In genomic region chr1:184846092-184846750, GRCm38 (mm10) we compare ENCODE assay signal across 8 mouse cellular contexts. TPM values are rescaled to one million over a fixed set of nuclear protein-coding genes. Genes with fewer than 3 reads are reported as not detected.
A peak's percentile ranks its signal among the peaks of the same experiment; 100 is the strongest.
DNase-seq lines count a peak whose midpoint lies in the region; ATAC-seq lines count a peak whose summit lies in the region.

Marc2 (minus strand) TSS chr1:184846451.

- H3K79me2 ChIP-seq in macrophage (ENCODE audit: inconsistent target) = peaks cover 41% of the 10 kb centered on the region

- H3K27me3 ChIP-seq in embryonic facial prominence, embryonic 13.5 days = peaks cover 39% of the 10 kb centered on the region
- peaks cover 23% of the 10 kb centered on the region for H3K27me3 ChIP-seq in heart, embryonic 13.5 days (replicated peaks)
- 0 out of 2 replicates have a peak, but pooled peaks cover 3% of the 10 kb centered on the region for H3K27me3 ChIP-seq in kidney, embryonic 16.5 days (ENCODE audit: insufficient read depth, low read length)

- no peak for ATAC-seq in embryonic facial prominence, embryonic 13.5 days (ENCODE audit: insufficient number of reproducible peaks, insufficient read depth, low FRiP score, low TSS enrichment, low read depth)
- ATAC-seq in heart, embryonic 13.5 days (ENCODE audit: extremely low read depth, insufficient number of reproducible peaks, low FRiP score, low TSS enrichment) = no peak
- ATAC-seq in kidney, embryonic 16.5 days (ENCODE audit: low FRiP score, low TSS enrichment) = peak; percentile 1; the same call in 1 of the 2 replicates

- 4% methylated on average over 18 of the region's 18 CpGs for WGBS in embryonic facial prominence, embryonic 13.5 days
- WGBS in heart, embryonic 13.5 days = 5% methylated on average over 18 of the region's 18 CpGs
- WGBS in kidney, embryonic 16.5 days = 1% methylated on average over 18 of the region's 18 CpGs
- WGBS in macrophage (ENCODE audit: missing documents) = 4% methylated on average over 18 of the region's 18 CpGs

- H3K27ac ChIP-seq in embryonic facial prominence, embryonic 13.5 days = peak within 1 kb of the TSS; percentile 90
- H3K27ac ChIP-seq in heart, embryonic 13.5 days (replicated peaks) = peak within 1 kb of the TSS; percentile 88
- peak within 1 kb of the TSS; percentile 90 for H3K27ac ChIP-seq in kidney, embryonic 16.5 days (ENCODE audit: low read length)
- H3K27ac ChIP-seq in macrophage = peak within 1 kb of the TSS; percentile 55

- no peak for DNase-seq in adrenal gland, adult 18-20 months (ENCODE audit: low spot score in 2 of 2)
- no peak for DNase-seq in adrenal gland, adult (ENCODE audit: inconsistent age in 2 of 2, low spot score in 1 of 2)
- DNase-seq in CD4-positive helper T cell, adult 2 months (ENCODE audit: low read depth, low spot score) = peak; percentile 8
- DNase-seq in right cerebral cortex, postnatal 4 days = no peak

- H3K9me3 ChIP-seq in embryonic facial prominence, embryonic 13.5 days = no peaks in the 10 kb centered on the region
- no peaks in the 10 kb centered on the region for H3K9me3 ChIP-seq in heart, embryonic 13.5 days
- no peaks in the 10 kb centered on the region for H3K9me3 ChIP-seq in kidney, embryonic 16.5 days (ENCODE audit: low read length)

- H3K9ac ChIP-seq in embryonic facial prominence, embryonic 13.5 days = peak within 1 kb of the TSS; percentile 93
- H3K9ac ChIP-seq in heart, embryonic 13.5 days = peak within 1 kb of the TSS; percentile 90
- H3K9ac ChIP-seq in kidney, embryonic 16.5 days (replicated peaks; ENCODE audit: low read length) = peak within 1 kb of the TSS; percentile 85

- H3K4me1 ChIP-seq in embryonic facial prominence, embryonic 13.5 days = peaks cover 24% of the 10 kb centered on the region
- H3K4me1 ChIP-seq in heart, embryonic 13.5 days = peaks cover 44% of the 10 kb centered on the region
- H3K4me1 ChIP-seq in kidney, embryonic 16.5 days (ENCODE audit: insufficient read depth, low read length) = peaks cover 27% of the 10 kb centered on the region

- no peaks in the 10 kb centered on the region for H3K36me3 ChIP-seq in embryonic facial prominence, embryonic 13.5 days
- H3K36me3 ChIP-seq in heart, embryonic 13.5 days = peaks cover under 1% of the 10 kb centered on the region; the same call in 1 of the 2 replicates
- no peaks in the 10 kb centered on the region for H3K36me3 ChIP-seq in kidney, embryonic 16.5 days (ENCODE audit: insufficient read depth, low read length)
- peaks cover 2% of the 10 kb centered on the region; the same call in 1 of the 2 replicates for H3K36me3 ChIP-seq in macrophage (ENCODE audit: inconsistent target)

- peak within 1 kb of the TSS; percentile 89 for H3K4me3 ChIP-seq in embryonic facial prominence, embryonic 13.5 days
- H3K4me3 ChIP-seq in heart, embryonic 13.5 days = peak within 1 kb of the TSS; percentile 87
- H3K4me3 ChIP-seq in kidney, embryonic 16.5 days (ENCODE audit: low read length) = peak within 1 kb of the TSS; percentile 75
- H3K4me3 ChIP-seq in macrophage (ENCODE audit: inconsistent target) = peak within 1 kb of the TSS; percentile 88

- H3K4me2 ChIP-seq in embryonic facial prominence, embryonic 13.5 days = peak within 1 kb of the TSS; percentile 92
- peak within 1 kb of the TSS; percentile 94 for H3K4me2 ChIP-seq in heart, embryonic 13.5 days
- H3K4me2 ChIP-seq in kidney, embryonic 16.5 days (replicated peaks; ENCODE audit: low read depth, low read length) = peak within 1 kb of the TSS; percentile 96

RNA-seq across cellular contexts. Expression of gene Marc2, which starts in this region (rescaled TPM):
- total RNA-seq in adrenal gland, adult 18-20 months (2021) = 100 to 1,000 TPM; 381 to 428 TPM
- polyA plus RNA-seq in embryonic facial prominence, embryonic 13.5 days (2015; fragmentation: Nextera tagmentation; extraction: Ambion mirVana) = 164 and 216 TPM in 2 replicates
- polyA plus RNA-seq in heart, embryonic 13.5 days (2015; fragmentation: Nextera tagmentation; extraction: Ambion mirVana) = 98.8 and 124 TPM in 2 replicates
- 196 and 228 TPM in 2 replicates for polyA plus RNA-seq in kidney, embryonic 16.5 days (2015; fragmentation: Nextera tagmentation; extraction: Ambion mirVana)
- total RNA-seq in macrophage (2018; cell fraction: chromatin; rRNA removed) = 10 to 100 TPM in 19 of 26 experiments, 1 to 10 TPM in 7; 4.1 to 69.6 (median 26.5) TPM
- 100 to 1,000 TPM in 10 of 26 experiments, 10 to 100 TPM in 16; 73.7 to 126 (median 92.5) TPM for total RNA-seq in macrophage (2018; cell fraction: cytosol; rRNA removed)
- total RNA-seq in macrophage (2018; cell fraction: nucleus; rRNA removed) = 10 to 100 TPM; 33.7 to 92.0 (median 54.6) TPM
- polyA plus RNA-seq in macrophage (2018) = 58.4 to 63.8 TPM (median 62.6 TPM) in 3 replicates
